Mouse (Mus musculus) common myeloid progenitor, adult 5-6 weeks (primary cell): ENCODE measurements around the gene Olfr782. TPM values are rescaled to one million over a fixed set of nuclear protein-coding genes. Genes with fewer than 3 reads are reported as not detected.
"Not testable (repeated sequence)": the region's sequence is repeated elsewhere in the genome, so short reads cannot be mapped to it uniquely, and the experiment has no call there.

Source experiments
- ATAC-seq: replicated peaks from 2 replicates; pipeline ENCODE4 v1.8.0; 2016; ENCODE audit warnings: low read depth, mild to moderate bottlenecking, moderate TSS enrichment, inconsistent platforms; ENCODE audit not compliant: poor library complexity, severe bottlenecking
- total RNA-seq: library from RNA; stranded (forward); fragments of 200-1000, 187-1606 nt; gene quantifications from 2 replicates; pipeline ENCODE4 v1.2.3, GENCODE M21; 2017

Gene Olfr782
- not detected in 2 replicates for total RNA-seq

DNA sequence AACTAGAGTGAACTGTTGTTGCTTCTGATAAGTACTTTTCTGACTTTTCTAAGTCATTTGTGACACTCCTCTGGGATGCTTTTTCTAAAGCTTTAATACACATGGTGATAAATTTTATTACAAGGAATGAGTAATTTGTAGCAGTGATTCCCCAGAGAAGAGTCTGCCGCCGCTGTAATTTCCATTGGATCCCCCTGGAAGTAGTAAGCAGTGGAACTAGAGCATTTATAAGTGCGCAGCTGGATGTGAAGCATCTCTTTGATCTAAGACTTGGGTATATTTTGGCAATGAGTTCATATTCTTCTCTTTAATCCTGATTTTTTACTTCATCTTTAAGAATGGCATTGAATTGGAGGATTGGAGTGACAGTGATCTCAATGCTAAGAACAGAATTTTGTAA lies at the start of gene Olfr782:
Olfr782 (plus strand) TSS at position 301 of the 400 bp plus-strand sequence.
- no peak for ATAC-seq

DNA sequence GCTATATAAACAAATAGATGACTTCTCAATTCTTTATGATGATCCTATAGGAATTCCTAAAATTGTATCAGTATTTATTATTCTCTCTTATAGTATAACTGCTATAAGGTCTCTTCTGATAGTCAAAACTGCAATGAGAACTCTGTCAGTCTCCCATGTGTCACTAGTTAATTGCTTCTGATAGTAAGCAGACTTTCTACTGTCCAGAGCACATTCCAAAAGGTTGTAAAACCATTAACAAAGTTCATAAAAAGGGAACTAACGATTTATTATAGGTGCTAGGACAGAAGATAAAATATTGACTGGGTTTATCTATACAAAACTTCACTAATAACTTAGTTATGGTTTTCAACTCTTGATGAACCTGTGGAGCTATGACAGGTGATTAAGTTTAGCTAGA lies 35.7 kb upstream of the Olfr782 start:
- ATAC-seq, result not testable (repeated sequence)

DNA sequence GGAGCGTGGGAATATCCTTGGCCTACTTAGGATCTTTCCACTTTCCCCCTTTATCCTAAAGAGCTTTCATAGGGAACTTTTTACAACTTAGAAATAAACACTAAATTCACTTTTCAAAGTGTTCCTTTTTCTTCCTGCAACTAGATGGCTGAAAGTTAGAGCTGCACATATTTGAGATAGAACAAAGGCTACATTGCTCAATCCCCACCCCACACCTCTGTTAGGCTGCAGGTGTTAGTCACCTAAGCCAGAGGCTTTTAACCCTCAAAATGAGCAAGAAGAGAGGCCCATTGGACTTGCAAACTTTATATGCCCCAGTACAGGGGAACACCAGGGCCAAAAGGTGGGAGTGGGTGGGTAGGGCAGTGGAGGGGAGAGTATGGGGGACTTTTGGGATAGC lies 35.1 kb upstream of the Olfr782 start:
- not testable (repeated sequence) for ATAC-seq

- ATAC-seq, result no peak
Observed at GRCm38 (mm10) chr10:129317817-129318216, 30.8 kb upstream of the Olfr782 start, which contains the start of gene Olfr780. Olfr780 (plus strand) TSS chr10:129318117.

DNA sequence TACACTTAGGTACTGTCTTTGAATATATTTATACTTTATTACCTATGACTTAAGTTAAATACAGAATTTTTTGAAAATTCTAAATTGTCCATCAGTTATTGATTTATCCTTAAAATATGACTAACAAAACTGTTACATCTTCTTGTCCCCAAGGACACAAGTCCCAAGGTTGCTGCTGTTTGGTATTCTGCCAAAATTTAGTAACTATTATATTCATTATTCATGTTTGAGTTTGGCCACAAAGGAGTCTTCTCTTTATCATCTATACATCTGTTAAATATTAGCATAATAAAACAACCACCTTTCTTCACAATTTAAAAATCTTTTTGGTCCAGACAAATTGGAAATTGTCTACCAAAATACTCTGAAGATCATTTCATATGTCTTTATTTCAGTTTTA lies 20.1 kb upstream of the Olfr782 start, which contains the start of gene Olfr781:
Olfr781 (plus strand) TSS at position 301 of the 400 bp plus-strand sequence.
- ATAC-seq, result no peak

GRCm38 (mm10) chr10:129352475-129352874 lies 3.8 kb downstream of the Olfr782 start:
- ATAC-seq, result not testable (repeated sequence)

GRCm38 (mm10) chr10:129356496-129356895 lies 7.8 kb downstream of the Olfr782 start:
- ATAC-seq, result not testable (repeated sequence)

DNA sequence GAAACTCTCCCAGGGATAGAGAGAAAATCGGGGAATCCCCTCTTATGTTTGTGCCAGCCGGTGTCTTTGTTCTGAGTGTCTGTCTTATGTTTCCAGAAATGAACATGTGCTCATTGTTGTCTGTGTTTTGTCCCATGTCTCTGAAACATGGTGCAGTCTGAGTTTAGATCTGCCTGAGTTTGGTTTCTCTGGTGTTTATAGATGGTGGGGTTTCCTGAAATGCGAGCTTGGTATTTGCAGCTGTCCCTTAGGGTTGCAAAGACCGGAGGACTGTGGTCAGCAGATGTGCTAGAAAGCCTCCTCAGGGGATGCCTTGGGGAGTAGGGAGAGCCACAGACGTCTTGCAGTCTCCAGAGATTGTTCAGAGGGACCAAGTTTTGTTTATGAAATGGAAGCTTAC lies 8.7 kb downstream of the Olfr782 start:
- ATAC-seq, result no peak

- not testable (repeated sequence) for ATAC-seq
Observed at GRCm38 (mm10) chr10:129374051-129374450, 25.4 kb downstream of the Olfr782 start.

DNA sequence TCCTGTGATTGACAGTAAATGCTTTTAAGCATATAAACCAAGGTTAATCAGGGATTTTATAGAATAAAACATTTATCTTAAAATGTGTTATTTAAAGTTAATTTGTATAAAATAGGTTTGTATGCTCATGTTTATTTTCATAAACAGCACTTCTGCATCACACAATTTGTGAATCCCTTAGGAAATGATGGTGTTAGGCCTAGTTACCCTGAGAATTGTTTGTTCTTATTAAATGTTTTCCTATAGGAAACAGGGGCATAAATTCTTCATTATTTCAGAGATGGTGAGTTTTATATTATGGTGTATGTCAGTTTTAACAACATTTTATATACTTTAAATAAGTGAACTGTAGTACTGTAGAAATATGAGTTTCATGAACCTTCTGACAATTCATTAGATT lies 35.1 kb downstream of the Olfr782 start, which contains the start of gene Olfr784:
Olfr784 (plus strand) TSS at position 301 of the 400 bp plus-strand sequence.
- no peak for ATAC-seq

DNA sequence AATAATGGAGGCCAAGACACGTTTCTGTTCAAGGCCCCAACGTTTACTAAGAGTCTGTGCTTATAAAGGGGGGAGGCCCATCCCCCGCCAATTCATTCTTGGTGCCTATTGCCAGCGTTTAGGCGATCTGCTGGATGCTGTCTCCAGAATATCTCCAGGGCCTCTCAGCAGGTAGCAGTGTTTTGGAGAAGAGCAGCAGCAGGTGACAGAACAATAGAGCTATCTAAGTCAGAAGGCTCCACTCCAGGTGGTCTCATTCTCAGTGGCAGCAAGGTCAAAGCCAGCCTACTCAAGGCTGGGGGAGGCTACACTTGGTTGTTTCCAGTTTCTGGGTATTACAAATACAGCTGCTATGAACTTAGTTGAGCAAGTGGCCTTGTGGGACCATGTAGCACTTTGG lies 52.2 kb downstream of the Olfr782 start:
- ATAC-seq, result no peak

Other genes starting within 250 kb of the Olfr782 start
- not detected in 2 replicates for gene Olfr768, start 249.5 kb upstream of the Olfr782 start, total RNA-seq
- not detected in 2 replicates for gene Olfr769, start 231.0 kb upstream of the Olfr782 start, total RNA-seq
- not detected in 2 replicates for gene Olfr770, start 209.9 kb upstream of the Olfr782 start, total RNA-seq
- gene Olfr771, start 184.1 kb upstream of the Olfr782 start, total RNA-seq, result not detected in 2 replicates
- not detected in 2 replicates for gene Olfr772, start 170.9 kb upstream of the Olfr782 start, total RNA-seq
- not detected in 2 replicates for gene Olfr773, start 161.4 kb upstream of the Olfr782 start, total RNA-seq
- not detected in 2 replicates for gene Olfr774, start 112.6 kb upstream of the Olfr782 start, total RNA-seq
- gene Olfr775, start 100.4 kb upstream of the Olfr782 start, total RNA-seq, result not detected in 2 replicates
- not detected in 2 replicates for gene Olfr776, start 89.7 kb upstream of the Olfr782 start, total RNA-seq
- gene Olfr777, start 77.4 kb upstream of the Olfr782 start, total RNA-seq, result not detected in 2 replicates
- not detected in 2 replicates for gene Olfr780, start 30.7 kb upstream of the Olfr782 start, total RNA-seq
- gene Olfr781, start 20.0 kb upstream of the Olfr782 start, total RNA-seq, result not detected in 2 replicates
- gene Olfr784, start 35.2 kb downstream of the Olfr782 start, total RNA-seq, result 0.05 and 0.39 TPM in 2 replicates
- not detected in 2 replicates for gene Olfr785, start 56.6 kb downstream of the Olfr782 start, total RNA-seq
- gene Olfr786, start 78.5 kb downstream of the Olfr782 start, total RNA-seq, result not detected in 2 replicates
- gene Olfr787, start 113.0 kb downstream of the Olfr782 start, total RNA-seq, result not detected in 2 replicates
- not detected in 2 replicates for gene Olfr788, start 122.1 kb downstream of the Olfr782 start, total RNA-seq
- not detected in 2 replicates for gene Olfr789, start 135.9 kb downstream of the Olfr782 start, total RNA-seq
- gene Olfr790, start 149.6 kb downstream of the Olfr782 start, total RNA-seq, result not detected in 2 replicates
- not detected in 2 replicates for gene Olfr791, start 172.9 kb downstream of the Olfr782 start, total RNA-seq
- gene Olfr792, start 190.3 kb downstream of the Olfr782 start, total RNA-seq, result not detected in 2 replicates
- not detected in 2 replicates for gene Olfr794, start 218.8 kb downstream of the Olfr782 start, total RNA-seq